In the genomic region with DNA sequence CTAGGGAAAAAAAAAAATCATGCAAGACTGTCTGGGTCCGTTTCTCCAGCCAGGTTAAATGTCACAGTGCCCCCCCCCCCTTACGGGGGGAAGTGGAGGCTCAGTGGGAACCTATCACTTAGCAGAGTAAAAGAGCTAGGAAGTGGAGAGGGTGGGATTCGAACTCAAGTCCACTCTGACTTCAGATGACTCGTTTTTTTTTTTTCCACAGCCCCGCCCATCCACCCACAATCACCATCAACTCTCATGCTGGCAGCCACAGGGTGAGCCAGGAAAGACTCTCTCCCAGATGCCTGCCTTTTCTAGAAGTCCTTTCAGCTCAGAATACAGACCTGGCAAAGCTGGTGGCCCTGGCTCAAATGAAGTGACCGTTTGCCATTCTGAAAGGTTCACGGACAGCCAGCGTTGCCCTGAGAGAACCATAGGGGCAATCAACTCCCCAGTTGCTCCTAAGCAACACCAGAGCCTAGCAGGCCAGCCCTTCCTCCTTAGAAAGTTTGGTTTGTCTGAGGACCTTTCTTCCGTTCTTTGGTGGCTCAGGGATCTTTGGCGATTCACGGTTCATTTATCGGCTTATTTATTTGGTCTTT, we compare ENCODE assay signal across 12 mouse cellular contexts. TPM values are rescaled to one million over a fixed set of nuclear protein-coding genes. Genes with fewer than 3 reads are reported as not detected.
DNase-seq lines count a peak whose midpoint lies in the region; ATAC-seq and TF ChIP-seq lines count a peak whose summit lies in the region.
"Had no signal": no experiment of that assay in that cellular context is flagged by ENCODE, and none has a peak within 500 bp of the region (broad histone marks: within the 10 kb centered on the region; RNA-seq: fewer than 3 reads in every experiment).

No protein-coding gene starts in this region.

- TF ChIP-seq POLR2A in embryonic fibroblast, embryonic 13.5 days (IDR thresholded peaks at IDR 0.05; ENCODE audit: low read depth, low read length) = no peak
- no peak for TF ChIP-seq POLR2A in myocyte (IDR thresholded peaks at IDR 0.05; ENCODE audit: insufficient read length, low read depth)

- peak overlapping the region; percentile 85 for H3K27ac ChIP-seq in heart, embryonic 13.5 days (replicated peaks)
- H3K27ac ChIP-seq in embryonic fibroblast, embryonic 13.5 days (ENCODE audit: insufficient read depth, low read length) = peak overlapping the region; percentile 43
- no peak overlapping the region for H3K27ac ChIP-seq in forebrain, embryonic 11.5 days (ENCODE audit: low read depth, low read length)
- H3K27ac ChIP-seq: neural tube, embryonic 12.5 days had no signal

- DNase-seq in heart, adult 8-10 months (ENCODE audit: low spot score) = no peak
- DNase-seq in lung, postnatal 36 days = peak; percentile 51
- no peak for DNase-seq in lung, postnatal 14 days
- DNase-seq in forebrain, embryonic 11.5 days (ENCODE audit: low spot score) = no peak
- no peak for DNase-seq in embryo, embryonic 10 days (ENCODE audit: low spot score)
- DNase-seq: left cerebral cortex, postnatal 4 days; thymus, adult 18-20 months had no signal

- no peaks in the 10 kb centered on the region for H3K27me3 ChIP-seq in heart, embryonic 13.5 days (replicated peaks)
- H3K27me3 ChIP-seq in myocyte (ENCODE audit: control insufficient read depth, insufficient read depth, insufficient read length) = no peaks in the 10 kb centered on the region
- H3K27me3 ChIP-seq in forebrain, embryonic 11.5 days (ENCODE audit: control insufficient read depth, insufficient read depth, low read length) = no peaks in the 10 kb centered on the region
- H3K27me3 ChIP-seq: hindbrain, embryonic 15.5 days; neural tube, embryonic 12.5 days had no signal

- no peak for TF ChIP-seq CTCF in embryonic fibroblast, embryonic 13.5 days (IDR thresholded peaks at IDR 0.05; ENCODE audit: borderline replicate concordance, insufficient read depth, low read length)

- ATAC-seq in heart, embryonic 13.5 days (ENCODE audit: extremely low read depth, insufficient number of reproducible peaks, low FRiP score, low TSS enrichment) = no peak
- no peak for ATAC-seq in forebrain, embryonic 11.5 days (replicated peaks; ENCODE audit: low FRiP score)

- WGBS in heart, embryonic 13.5 days = 53% methylated on average over 12 of the region's 12 CpGs
- WGBS in forebrain, embryonic 11.5 days = 65% methylated on average over 12 of the region's 12 CpGs

- no peaks in the 10 kb centered on the region for H3K79me2 ChIP-seq in myocyte (ENCODE audit: control insufficient read depth, insufficient read depth)

- no peak overlapping the region for H3ac ChIP-seq in myocyte (ENCODE audit: control insufficient read depth, insufficient read length)

- peak overlapping the region; percentile 67 for H3K4me2 ChIP-seq in heart, embryonic 13.5 days
- H3K4me2 ChIP-seq in myocyte (ENCODE audit: low read depth) = peak overlapping the region; percentile 67
- no peak overlapping the region for H3K4me2 ChIP-seq in forebrain, embryonic 11.5 days (ENCODE audit: low read depth, low read length, severe bottlenecking)

- peak overlapping the region; percentile 79 for H3K9ac ChIP-seq in heart, embryonic 13.5 days
- H3K9ac ChIP-seq in forebrain, embryonic 11.5 days (ENCODE audit: low read length) = no peak overlapping the region
- H3K9ac ChIP-seq: hindbrain, embryonic 15.5 days; neural tube, embryonic 12.5 days had no signal

- H3K4me3 ChIP-seq in heart, embryonic 13.5 days = no peak overlapping the region
- no peak overlapping the region for H3K4me3 ChIP-seq in embryonic fibroblast, embryonic 13.5 days (ENCODE audit: insufficient read depth, low read length)
- peak overlapping the region; percentile 9 for H3K4me3 ChIP-seq in myocyte
- H3K4me3 ChIP-seq in forebrain, embryonic 11.5 days (ENCODE audit: low read depth, low read length) = no peak overlapping the region
- H3K4me3 ChIP-seq: hindbrain, embryonic 15.5 days; neural tube, embryonic 12.5 days had no signal

- 0 out of 2 replicates have a peak, but pooled peaks cover 4% of the 10 kb centered on the region for H3K9me3 ChIP-seq in heart, embryonic 13.5 days
- no peaks in the 10 kb centered on the region for H3K9me3 ChIP-seq in forebrain, embryonic 11.5 days (ENCODE audit: control insufficient read depth, low read length)
- H3K9me3 ChIP-seq: hindbrain, embryonic 15.5 days; neural tube, embryonic 12.5 days had no signal

- no peaks in the 10 kb centered on the region for H3K36me3 ChIP-seq in heart, embryonic 13.5 days
- H3K36me3 ChIP-seq in myocyte (ENCODE audit: control insufficient read depth, insufficient read depth) = no peaks in the 10 kb centered on the region
- H3K36me3 ChIP-seq in forebrain, embryonic 11.5 days (ENCODE audit: control insufficient read depth, insufficient read depth, low read length) = no peaks in the 10 kb centered on the region
- H3K36me3 ChIP-seq: hindbrain, embryonic 15.5 days; neural tube, embryonic 12.5 days had no signal

- peaks cover 41% of the 10 kb centered on the region for H3K4me1 ChIP-seq in heart, embryonic 13.5 days
- H3K4me1 ChIP-seq in embryonic fibroblast, embryonic 13.5 days (ENCODE audit: control insufficient read depth, insufficient read depth, low read length) = peaks cover 3% of the 10 kb centered on the region; the same call in 1 of the 2 replicates
- 0 out of 2 replicates have a peak, but pooled peaks cover 2% of the 10 kb centered on the region for H3K4me1 ChIP-seq in forebrain, embryonic 11.5 days (replicated peaks; ENCODE audit: control insufficient read depth, insufficient read depth, low read length)

TF ChIP-seq in myocyte, 11 proteins besides CTCF, POLR2A, EP300 and RAD21:
- TF ChIP-seq SRF (IDR thresholded peaks at IDR 0.05; ENCODE audit: control insufficient read depth, insufficient read length, low read depth) = no peak
- TF ChIP-seq USF1 (IDR thresholded peaks at IDR 0.05; ENCODE audit: low read depth) = no peak
- no peak for TF ChIP-seq MYOG (IDR thresholded peaks at IDR 0.05; ENCODE audit: control insufficient read depth in 1 of 3, insufficient read depth in 1 of 3, insufficient read length in 2 of 3, low read depth in 2 of 3)
- no peak for TF ChIP-seq TCF3 (IDR thresholded peaks at IDR 0.05; ENCODE audit: insufficient read length, low read depth)
- TF ChIP-seq REST (IDR thresholded peaks at IDR 0.05; ENCODE audit: insufficient read depth, insufficient read length) = no peak
- TF ChIP-seq MYOD1 (IDR thresholded peaks at IDR 0.05; ENCODE audit: control insufficient read depth in 1 of 3, insufficient read length in 2 of 3, low read depth in 2 of 3) = no peak
- TF ChIP-seq TCF12 (IDR thresholded peaks at IDR 0.05; ENCODE audit: insufficient read depth, poor library complexity, severe bottlenecking) = no peak
- no peak for TF ChIP-seq CEBPB (IDR thresholded peaks at IDR 0.05; ENCODE audit: insufficient read depth, poor library complexity, severe bottlenecking)
- TF ChIP-seq POLR2AphosphoS2 (IDR thresholded peaks at IDR 0.05; ENCODE audit: insufficient read length, low read depth) = no peak
- no peak for TF ChIP-seq MAX (IDR thresholded peaks at IDR 0.05; ENCODE audit: low read depth)
- no peak for TF ChIP-seq E2F4 (IDR thresholded peaks at IDR 0.05; ENCODE audit: insufficient read depth)
TF ChIP-seq in myocyte: peak in this region for 0.

RNA-seq across cellular contexts. Expression of gene Clic4, which starts 13.5 kb away (rescaled TPM):
- polyA plus RNA-seq in heart, embryonic 13.5 days (2015; fragmentation: Nextera tagmentation; extraction: Ambion mirVana) = 202 and 213 TPM in 2 replicates
- 100 to 1,000 TPM; 236 to 258 (median 249) TPM for total RNA-seq in heart, adult 8-10 months (2022)
- polyA plus RNA-seq in embryonic fibroblast, embryonic 13.5 days (2011; ENCODE audit: insufficient read length, low read depth, missing spikeins) = 223 and 251 TPM in 2 replicates
- 250 TPM for polyA plus RNA-seq in myocyte (2012; fragmentation: generic; extraction: Trizol)
- polyA plus RNA-seq in forebrain, embryonic 11.5 days (2014; fragmentation: Nextera tagmentation; extraction: Ambion mirVana) = 194 and 195 TPM in 2 replicates
